Mouse (Mus musculus): ENCODE measurements around the gene Itga5. TPM values are rescaled to one million over a fixed set of nuclear protein-coding genes. Genes with fewer than 3 reads are reported as not detected.
A peak's percentile ranks its signal among the peaks of the same experiment; 100 is the strongest.

The Itga5 gene
- polyA plus RNA-seq, 1 experiment from 2014 or later: 22.8 TPM

GRCm38 (mm10) chr15:103301547-103302340 is 64.8 kb downstream of the Itga5 start:
- no peak for DNase-seq (ENCODE audit: extremely low spot score, low spot score)
- WGBS: 22% methylated on average over 5 of the region's 5 CpGs
- H3K27ac ChIP-seq: peak overlapping the region; percentile 97

GRCm38 (mm10) chr15:103301046-103301445 is 65.5 kb downstream of the Itga5 start:
- Histone ChIP-seq H3K27ac (peak overlapping the region; percentile 97), H3K4me3 (peak overlapping the region; percentile 46), H3K9me3 (no peaks in the 10 kb centered on the region), H3K36me3 (replicated peaks) (peaks cover 34% of the 10 kb centered on the region), H3K27me3 (ENCODE audit: poor library complexity, severe bottlenecking) (no peaks in the 10 kb centered on the region), H3K4me1 (peaks cover 98% of the 10 kb centered on the region)
- 11% methylated on average over 2 of the region's 2 CpGs for whole genome bisulfite sequencing
- DNase-seq (ENCODE audit: extremely low spot score, low spot score): no peak

More at GRCm38 (mm10) chr15:103301547-103302340, 64.8 kb downstream of the Itga5 start:
- Histone ChIP-seq H3K36me3 (replicated peaks) (peaks cover 27% of the 10 kb centered on the region), H3K9me3 (no peaks in the 10 kb centered on the region), H3K27me3 (ENCODE audit: poor library complexity, severe bottlenecking) (no peaks in the 10 kb centered on the region), H3K4me3 (peak overlapping the region; percentile 46; the same call in 1 of the 2 replicates), H3K4me1 (peaks cover 98% of the 10 kb centered on the region)

- peak overlapping the region; percentile 46 for H3K4me3 ChIP-seq
- DNase-seq (ENCODE audit: extremely low spot score, low spot score): no peak
These were observed 66.0 kb downstream of the Itga5 start for GRCm38 (mm10) chr15:103300560-103300959.

GRCm38 (mm10) chr15:103300067-103300471 is 66.5 kb downstream of the Itga5 start:
- Histone ChIP-seq H3K4me3 (peak overlapping the region; percentile 46), H3K9me3 (no peaks in the 10 kb centered on the region), H3K27me3 (ENCODE audit: poor library complexity, severe bottlenecking) (no peaks in the 10 kb centered on the region), H3K36me3 (replicated peaks) (peaks cover 42% of the 10 kb centered on the region), H3K27ac (peak overlapping the region; percentile 97), H3K4me1 (peaks cover 99% of the 10 kb centered on the region)
- 3% methylated on average over 18 of the region's 18 CpGs for WGBS
- DNase-seq (ENCODE audit: extremely low spot score, low spot score): peak; percentile 77

More at GRCm38 (mm10) chr15:103300560-103300959, 66.0 kb downstream of the Itga5 start:
- peak overlapping the region; percentile 97 for H3K27ac ChIP-seq
- no peaks in the 10 kb centered on the region for H3K27me3 ChIP-seq (ENCODE audit: poor library complexity, severe bottlenecking)
- H3K9me3 ChIP-seq: no peaks in the 10 kb centered on the region
- 2% methylated on average over 2 of the region's 2 CpGs for WGBS
- H3K4me1 ChIP-seq: peaks cover 98% of the 10 kb centered on the region
- H3K36me3 ChIP-seq (replicated peaks): peaks cover 38% of the 10 kb centered on the region

- H3K9me3 ChIP-seq: no peaks in the 10 kb centered on the region
- peaks cover 45% of the 10 kb centered on the region for H3K36me3 ChIP-seq (replicated peaks)
- H3K27me3 ChIP-seq (ENCODE audit: poor library complexity, severe bottlenecking): no peaks in the 10 kb centered on the region
- H3K4me3 ChIP-seq: peak overlapping the region; percentile 46
- H3K4me1 ChIP-seq: peaks cover 99% of the 10 kb centered on the region
- DNase-seq (ENCODE audit: extremely low spot score, low spot score): no peak
- peak overlapping the region; percentile 97 for H3K27ac ChIP-seq
- WGBS: 38% methylated on average over 8 of the region's 8 CpGs
These were observed 66.9 kb downstream of the Itga5 start for GRCm38 (mm10) chr15:103299644-103300043.

GRCm38 (mm10) chr15:103298861-103299616 is 67.5 kb downstream of the Itga5 start:
- peaks cover 95% of the 10 kb centered on the region for H3K4me1 ChIP-seq
- peaks cover 47% of the 10 kb centered on the region for H3K36me3 ChIP-seq (replicated peaks)
- peak overlapping the region; percentile 46; the same call in 1 of the 2 replicates for H3K4me3 ChIP-seq
- peak overlapping the region; percentile 97 for H3K27ac ChIP-seq
- no peaks in the 10 kb centered on the region for H3K9me3 ChIP-seq
- DNase-seq (ENCODE audit: extremely low spot score, low spot score): no peak
- 78% methylated on average over 5 of the region's 5 CpGs for WGBS
- no peaks in the 10 kb centered on the region for H3K27me3 ChIP-seq (ENCODE audit: poor library complexity, severe bottlenecking)

GRCm38 (mm10) chr15:103298026-103298425 is 68.5 kb downstream of the Itga5 start:
- H3K4me1 ChIP-seq: peaks cover 85% of the 10 kb centered on the region
- H3K27me3 ChIP-seq (ENCODE audit: poor library complexity, severe bottlenecking): no peaks in the 10 kb centered on the region
- 76% methylated on average over 3 of the region's 3 CpGs for WGBS
- peak overlapping the region; percentile 97 for H3K27ac ChIP-seq
- DNase-seq (ENCODE audit: extremely low spot score, low spot score): no peak
- peaks cover 57% of the 10 kb centered on the region for H3K36me3 ChIP-seq (replicated peaks)
- H3K4me3 ChIP-seq: no peak overlapping the region
- no peaks in the 10 kb centered on the region for H3K9me3 ChIP-seq

DNA sequence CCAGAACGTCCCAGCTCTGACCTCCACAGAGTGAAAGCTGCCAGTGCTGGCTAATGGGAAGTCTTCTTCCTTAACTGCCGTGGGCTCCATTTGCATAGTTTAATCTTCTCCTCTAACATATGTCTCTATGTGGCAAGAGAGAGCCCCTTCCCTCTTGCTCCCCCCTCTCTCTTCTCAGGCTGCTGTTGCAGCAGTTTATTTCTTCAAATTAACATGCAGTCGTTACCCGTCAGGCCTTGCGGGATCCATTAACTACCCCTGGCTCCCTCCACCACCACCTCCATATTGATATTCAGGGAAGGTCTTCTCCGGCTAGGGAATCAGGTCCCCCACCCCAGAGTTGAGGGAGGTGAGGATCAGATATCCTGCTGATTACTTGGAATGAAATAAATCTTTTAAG is 69.2 kb downstream of the Itga5 start:
- peak overlapping the region; percentile 97 for H3K27ac ChIP-seq
- H3K27me3 ChIP-seq (ENCODE audit: poor library complexity, severe bottlenecking): no peaks in the 10 kb centered on the region
- 85% methylated on average over 6 of the region's 6 CpGs for WGBS
- H3K4me3 ChIP-seq: no peak overlapping the region
- H3K4me1 ChIP-seq: peaks cover 78% of the 10 kb centered on the region
- no peak for DNase-seq (ENCODE audit: extremely low spot score, low spot score)
- peaks cover 64% of the 10 kb centered on the region for H3K36me3 ChIP-seq (replicated peaks)
- no peaks in the 10 kb centered on the region; the same call in 1 of the 2 replicates for H3K9me3 ChIP-seq

GRCm38 (mm10) chr15:103295851-103296250 is 70.7 kb downstream of the Itga5 start:
- Histone ChIP-seq H3K27me3 (ENCODE audit: poor library complexity, severe bottlenecking) (no peaks in the 10 kb centered on the region), H3K4me3 (no peak overlapping the region), H3K4me1 (peaks cover 64% of the 10 kb centered on the region), H3K27ac (peak overlapping the region; percentile 97), H3K36me3 (replicated peaks) (peaks cover 78% of the 10 kb centered on the region), H3K9me3 (no peaks in the 10 kb centered on the region; the same call in 1 of the 2 replicates)
- WGBS: 6% methylated on average over 5 of the region's 5 CpGs
- DNase-seq (ENCODE audit: extremely low spot score, low spot score): peak; percentile 50

DNA sequence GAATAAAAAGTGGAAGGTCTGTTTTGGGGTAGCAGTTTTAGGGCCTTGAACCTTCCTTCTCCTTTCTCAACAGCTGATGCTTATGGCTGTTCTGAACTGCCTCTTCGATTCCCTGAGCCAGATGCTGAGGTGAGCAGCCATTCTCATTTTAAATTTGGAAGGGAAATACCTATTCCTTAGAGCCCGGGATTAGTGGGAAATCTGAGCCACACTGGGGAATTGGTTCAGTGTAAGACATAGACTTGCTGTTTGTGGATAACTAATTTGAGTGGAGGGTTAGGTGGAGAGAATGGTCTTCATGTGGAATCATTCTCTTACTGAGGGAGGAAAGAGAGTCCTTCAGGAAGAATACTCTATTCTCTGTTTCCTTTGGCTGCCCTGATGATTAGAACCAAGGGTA is 71.9 kb downstream of the Itga5 start:
- Histone ChIP-seq H3K36me3 (replicated peaks) (peaks cover 91% of the 10 kb centered on the region), H3K4me3 (no peak overlapping the region), H3K27ac (no peak overlapping the region), H3K9me3 (no peaks in the 10 kb centered on the region; the same call in 1 of the 2 replicates), H3K27me3 (ENCODE audit: poor library complexity, severe bottlenecking) (no peaks in the 10 kb centered on the region), H3K4me1 (peaks cover 56% of the 10 kb centered on the region)
- no peak for DNase-seq (ENCODE audit: extremely low spot score, low spot score)
- 76% methylated on average over 2 of the region's 2 CpGs for WGBS
